8 mouse cellular contexts compared by ENCODE assay signal in the genomic region with DNA sequence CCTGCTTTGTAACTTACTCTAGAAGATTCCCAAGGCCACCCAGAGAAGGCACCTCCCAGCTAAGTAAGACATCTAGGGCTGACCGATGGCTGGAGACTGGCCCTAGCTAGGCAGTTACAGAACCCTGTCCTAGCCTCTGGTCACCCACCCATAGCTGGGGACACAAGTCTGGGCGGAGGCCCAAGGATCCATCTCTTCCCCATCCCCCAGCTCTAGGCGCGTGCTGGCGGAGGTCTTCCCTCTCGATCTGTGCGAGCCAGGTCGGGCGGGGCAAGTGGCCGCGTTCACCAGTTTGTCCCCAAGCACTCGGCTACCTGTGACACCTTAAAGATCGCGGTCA. TPM values are rescaled to one million over a fixed set of nuclear protein-coding genes. Genes with fewer than 3 reads are reported as not detected.
DNase-seq lines count a peak whose midpoint lies in the region; ATAC-seq and TF ChIP-seq lines count a peak whose summit lies in the region.

No protein-coding gene starts in this region.

- TF ChIP-seq CTCF in heart, adult 2 months (IDR thresholded peaks at IDR 0.05), result no peak
- no peak for TF ChIP-seq CTCF in MEL (IDR thresholded peaks at IDR 0.05 in 2 of 3, conservative IDR thresholded peaks at IDR 0.05 in 1 of 3; ENCODE audit: control insufficient read depth in 1 of 3, insufficient read depth in 1 of 3, low read depth in 2 of 3, low read length in 3 of 3, poor library complexity in 1 of 3, severe bottlenecking in 1 of 3)

- no peak overlapping the region; the same call in 1 of the 2 replicates for H3K27ac ChIP-seq in heart, adult 2 months
- no peak overlapping the region for H3K27ac ChIP-seq in MEL (ENCODE audit: control insufficient read depth, low read depth, low read length)
- H3K27ac ChIP-seq in forebrain, embryonic 14.5 days (ENCODE audit: low read depth, low read length), result 0 out of 2 replicates have a peak overlapping the region, but pooled peaks have one; percentile 1
- H3K27ac ChIP-seq in midbrain, embryonic 16.5 days (ENCODE audit: low read length), result peak overlapping the region; percentile 82

- 5% methylated on average over 14 of the region's 14 CpGs for WGBS in heart, adult 2 months
- under 1% methylated on average over 14 of the region's 14 CpGs for WGBS in forebrain, embryonic 14.5 days
- WGBS in midbrain, embryonic 16.5 days, result 2% methylated on average over 14 of the region's 14 CpGs

- H3K4me2 ChIP-seq in forebrain, embryonic 14.5 days (ENCODE audit: low read length), result peak overlapping the region; percentile 82
- peak overlapping the region; percentile 74 for H3K4me2 ChIP-seq in midbrain, embryonic 16.5 days (ENCODE audit: low read length)

- ATAC-seq in forebrain, embryonic 14.5 days, result peak; percentile 35; the same call in 1 of the 2 replicates
- ATAC-seq in midbrain, embryonic 16.5 days, result peak; percentile 22

- intact Hi-C loops in heart, adult 2 months (cut with DNase I), result no loop called here
- intact Hi-C loops in heart, postnatal 36 days (cut with DNase I), result no loop called here

- DNase-seq in heart, adult 2 months, result peak in 1 of 2 experiments; percentile 26
- DNase-seq in heart, postnatal 36 days, result no peak
- no peak for DNase-seq in MEL (ENCODE audit: low read depth, low spot score)
- no peak for DNase-seq in forebrain, embryonic 14.5 days (ENCODE audit: low spot score)
- peak; percentile 41 for DNase-seq in kidney, postnatal 14 days
- no peak for DNase-seq in spleen, postnatal 10 days (ENCODE audit: low spot score in 2 of 2)
- no peak for DNase-seq in ovary, postnatal 14 days (ENCODE audit: low spot score)

- no peak for TF ChIP-seq EP300 in heart, adult 2 months (IDR thresholded peaks at IDR 0.05; ENCODE audit: insufficient read depth, low read depth, low read length)
- TF ChIP-seq EP300 in MEL (IDR thresholded peaks at IDR 0.05; ENCODE audit: low read depth in 1 of 2, low read length in 2 of 2), result no peak

- TF ChIP-seq POLR2A in heart, adult 2 months (IDR thresholded peaks at IDR 0.05; ENCODE audit: insufficient read depth, low read depth, low read length), result no peak
- no peak for TF ChIP-seq POLR2A in MEL (IDR thresholded peaks at IDR 0.05; ENCODE audit: control insufficient read depth in 1 of 2, insufficient read depth in 1 of 2, low read depth in 1 of 2, low read length in 2 of 2, poor library complexity in 1 of 2)

- peak overlapping the region; percentile 43 for H3K9ac ChIP-seq in heart, adult 2 months (ENCODE audit: low read depth, low read length)
- peak overlapping the region; percentile 67 for H3K9ac ChIP-seq in MEL (ENCODE audit: control insufficient read depth, low read depth, low read length, poor library complexity, severe bottlenecking)
- peak overlapping the region; percentile 71 for H3K9ac ChIP-seq in forebrain, embryonic 14.5 days (ENCODE audit: low read length)
- peak overlapping the region; percentile 86 for H3K9ac ChIP-seq in midbrain, embryonic 16.5 days (ENCODE audit: low read depth, low read length)

- no peaks in the 10 kb centered on the region for H3K79me2 ChIP-seq in heart, adult 2 months (replicated peaks; ENCODE audit: control insufficient read depth, insufficient read depth, low read length)
- H3K79me2 ChIP-seq in MEL (ENCODE audit: control insufficient read depth, insufficient read depth, low read length, poor library complexity), result no peaks in the 10 kb centered on the region

- H3K9me3 ChIP-seq in MEL (replicated peaks; ENCODE audit: insufficient read depth, low read length), result no peaks in the 10 kb centered on the region
- H3K9me3 ChIP-seq in forebrain, embryonic 14.5 days (replicated peaks; ENCODE audit: control insufficient read depth, low read length), result no peaks in the 10 kb centered on the region
- H3K9me3 ChIP-seq in midbrain, embryonic 16.5 days (replicated peaks; ENCODE audit: control insufficient read depth, low read length, poor library complexity, severe bottlenecking), result no peaks in the 10 kb centered on the region

- TF ChIP-seq RAD21 in MEL (IDR thresholded peaks at IDR 0.05; ENCODE audit: low read depth, low read length), result no peak

- H3K36me3 ChIP-seq in heart, adult 2 months (ENCODE audit: control insufficient read depth, insufficient read depth, low read length), result no peaks in the 10 kb centered on the region
- peaks cover 0 to 7% of the 10 kb centered on the region in 2 experiments; a peak in 1 of 4 replicates for H3K36me3 ChIP-seq in MEL (ENCODE audit: control insufficient read depth in 1 of 2, insufficient read depth in 2 of 2, low read length in 2 of 2)
- H3K36me3 ChIP-seq in forebrain, embryonic 14.5 days (ENCODE audit: control insufficient read depth, insufficient read depth, low read length), result no peaks in the 10 kb centered on the region
- H3K36me3 ChIP-seq in midbrain, embryonic 16.5 days (ENCODE audit: control insufficient read depth, insufficient read depth, low read length), result peaks cover 6% of the 10 kb centered on the region; the same call in 1 of the 2 replicates

- H3K27me3 ChIP-seq in heart, adult 2 months (ENCODE audit: control insufficient read depth, insufficient read depth, low read length), result no peaks in the 10 kb centered on the region
- H3K27me3 ChIP-seq in MEL (ENCODE audit: control insufficient read depth in 1 of 2, insufficient read depth in 2 of 2, low read length in 2 of 2), result peaks cover 0 to under 1% of the 10 kb centered on the region in 2 experiments; a peak in 1 of 4 replicates
- H3K27me3 ChIP-seq in forebrain, embryonic 14.5 days (replicated peaks; ENCODE audit: control insufficient read depth, insufficient read depth, low read length), result no peaks in the 10 kb centered on the region
- no peaks in the 10 kb centered on the region for H3K27me3 ChIP-seq in midbrain, embryonic 16.5 days (ENCODE audit: control insufficient read depth, insufficient read depth, low read depth, low read length)

- peaks cover 1% of the 10 kb centered on the region; the same call in 1 of the 2 replicates for H3K4me1 ChIP-seq in heart, adult 2 months (ENCODE audit: control insufficient read depth, insufficient read depth, low read length)
- no peaks in the 10 kb centered on the region; a peak in 1 of 4 replicates for H3K4me1 ChIP-seq in MEL (ENCODE audit: control insufficient read depth in 1 of 2, insufficient read depth in 2 of 2, low read length in 2 of 2)
- H3K4me1 ChIP-seq in forebrain, embryonic 14.5 days (ENCODE audit: control insufficient read depth, insufficient read depth, low read length), result no peaks in the 10 kb centered on the region
- H3K4me1 ChIP-seq in midbrain, embryonic 16.5 days (ENCODE audit: control insufficient read depth, insufficient read depth, low read length), result peaks cover 19% of the 10 kb centered on the region

- H3K4me3 ChIP-seq in heart, adult 2 months, result peak overlapping the region; percentile 62
- H3K4me3 ChIP-seq in MEL (ENCODE audit: control insufficient read depth in 1 of 2, insufficient read depth in 1 of 2, low read depth in 2 of 2, low read length in 2 of 2), result peak overlapping the region; percentile 71 to 81
- H3K4me3 ChIP-seq in forebrain, embryonic 14.5 days (ENCODE audit: low read depth, low read length), result peak overlapping the region; percentile 51
- H3K4me3 ChIP-seq in midbrain, embryonic 16.5 days (ENCODE audit: low read depth, low read length), result peak overlapping the region; percentile 73

TF ChIP-seq in MEL, 35 proteins besides CTCF, POLR2A, EP300 and RAD21 (continues in another document):
- TF ChIP-seq MEF2A (IDR thresholded peaks at IDR 0.05; ENCODE audit: extremely low read depth, insufficient replicate concordance, low read depth, low read length, poor library complexity, severe bottlenecking), result no peak
- no peak for TF ChIP-seq KAT2A (conservative IDR thresholded peaks at IDR 0.05; ENCODE audit: low read depth, low read length)
- TF ChIP-seq MYB (IDR thresholded peaks at IDR 0.05; ENCODE audit: low read depth, low read length), result no peak
- TF ChIP-seq POLR2AphosphoS2 (IDR thresholded peaks at IDR 0.05; ENCODE audit: low read length), result no peak
- no peak for TF ChIP-seq NRF1 (IDR thresholded peaks at IDR 0.05; ENCODE audit: insufficient read depth, low read depth, low read length, poor library complexity, severe bottlenecking)

RNA-seq across cellular contexts. Expression of a gene that starts 0.5 kb away (rescaled TPM):
- under 1 TPM; 0.57 to 0.86 TPM for total RNA-seq in heart, adult 2 months (2021)
- 0.62 and 0.85 TPM in 2 replicates for polyA plus RNA-seq in heart, adult 2 months (2012; rRNA removed)
- under 1 TPM; 0.54 to 0.94 TPM for total RNA-seq in heart, postnatal 36 days (2021)
- 0.10 and 0.15 TPM in 2 replicates for total RNA-seq in MEL (2012; rRNA removed)
- under 1 TPM in 1 of 2 experiments, not detected in 1; 0.74 TPM for polyA plus RNA-seq in MEL (2012; ENCODE audit: insufficient read depth in 1 of 2, insufficient read length in 2 of 2, low read depth in 1 of 2, low replicate concordance in 2 of 2, missing spikeins in 1 of 2)
- polyA plus RNA-seq in forebrain, embryonic 14.5 days (2014; fragmentation: Nextera tagmentation; extraction: Ambion mirVana), result 6.4 and 8.4 TPM in 2 replicates
- 25.4 and 28.7 TPM in 2 replicates for polyA plus RNA-seq in midbrain, embryonic 16.5 days (2015; fragmentation: Nextera tagmentation; extraction: Ambion mirVana)

RNA-seq across cellular contexts. Expression of a gene that starts 40.1 kb away (rescaled TPM):
- total RNA-seq in heart, adult 2 months (2021), result not detected
- polyA plus RNA-seq in heart, adult 2 months (2012; rRNA removed), result not detected in 2 replicates
- not detected for total RNA-seq in heart, postnatal 36 days (2021)
- total RNA-seq in MEL (2012; rRNA removed), result not detected in 2 replicates
- polyA plus RNA-seq in MEL (2012; ENCODE audit: insufficient read depth in 1 of 2, insufficient read length in 2 of 2, low read depth in 1 of 2, low replicate concordance in 2 of 2, missing spikeins in 1 of 2), result not detected
- polyA plus RNA-seq in forebrain, embryonic 14.5 days (2014; fragmentation: Nextera tagmentation; extraction: Ambion mirVana), result not detected in 2 replicates
- not detected in 2 replicates for polyA plus RNA-seq in midbrain, embryonic 16.5 days (2015; fragmentation: Nextera tagmentation; extraction: Ambion mirVana)

RNA-seq across cellular contexts. Expression of a gene that starts 49.2 kb away (rescaled TPM):
- not detected for total RNA-seq in heart, adult 2 months (2021)
- polyA plus RNA-seq in heart, adult 2 months (2012; rRNA removed), result not detected in 2 replicates
- not detected for total RNA-seq in heart, postnatal 36 days (2021)
- not detected in 2 replicates for total RNA-seq in MEL (2012; rRNA removed)
- polyA plus RNA-seq in MEL (2012; ENCODE audit: insufficient read depth in 1 of 2, insufficient read length in 2 of 2, low read depth in 1 of 2, low replicate concordance in 2 of 2, missing spikeins in 1 of 2), result not detected
- not detected in 2 replicates for polyA plus RNA-seq in forebrain, embryonic 14.5 days (2014; fragmentation: Nextera tagmentation; extraction: Ambion mirVana)
- not detected in 2 replicates for polyA plus RNA-seq in midbrain, embryonic 16.5 days (2015; fragmentation: Nextera tagmentation; extraction: Ambion mirVana)

RNA-seq across cellular contexts. Expression of a gene that starts 55.2 kb away (rescaled TPM):
- not detected for total RNA-seq in heart, adult 2 months (2021)
- polyA plus RNA-seq in heart, adult 2 months (2012; rRNA removed), result not detected in 2 replicates
- total RNA-seq in heart, postnatal 36 days (2021), result not detected
- total RNA-seq in MEL (2012; rRNA removed), result not detected in 2 replicates
- polyA plus RNA-seq in MEL (2012; ENCODE audit: insufficient read depth in 1 of 2, insufficient read length in 2 of 2, low read depth in 1 of 2, low replicate concordance in 2 of 2, missing spikeins in 1 of 2), result not detected
- not detected in 2 replicates for polyA plus RNA-seq in forebrain, embryonic 14.5 days (2014; fragmentation: Nextera tagmentation; extraction: Ambion mirVana)
- polyA plus RNA-seq in midbrain, embryonic 16.5 days (2015; fragmentation: Nextera tagmentation; extraction: Ambion mirVana), result not detected in 2 replicates

Comparison
In these comparisons a context has a peak if more than half of its experiments do, and no peak if none do; other contexts are left out.
1. H3K27ac ChIP-seq: peak in forebrain, embryonic 14.5 days (single experiment) and midbrain, embryonic 16.5 days (single experiment); none in heart, adult 2 months (single experiment) and MEL (single experiment).
2. Peak in every context shown above with its lines, with median percentiles within 50 percentile points of each other: H3K4me3 ChIP-seq and H3K9ac ChIP-seq.